Mouse (Mus musculus) spleen, embryonic (tissue): ENCODE results near the gene Plxnd1.

Experiments used
- CTCF ChIA-PET: fragments of 350-600 bp; sonication (Branson Sonifier 250); formaldehyde crosslinking; loops from one replicate; lab custom pipeline; 2022; lab: Charles Lee

The Plxnd1 gene

DNA sequence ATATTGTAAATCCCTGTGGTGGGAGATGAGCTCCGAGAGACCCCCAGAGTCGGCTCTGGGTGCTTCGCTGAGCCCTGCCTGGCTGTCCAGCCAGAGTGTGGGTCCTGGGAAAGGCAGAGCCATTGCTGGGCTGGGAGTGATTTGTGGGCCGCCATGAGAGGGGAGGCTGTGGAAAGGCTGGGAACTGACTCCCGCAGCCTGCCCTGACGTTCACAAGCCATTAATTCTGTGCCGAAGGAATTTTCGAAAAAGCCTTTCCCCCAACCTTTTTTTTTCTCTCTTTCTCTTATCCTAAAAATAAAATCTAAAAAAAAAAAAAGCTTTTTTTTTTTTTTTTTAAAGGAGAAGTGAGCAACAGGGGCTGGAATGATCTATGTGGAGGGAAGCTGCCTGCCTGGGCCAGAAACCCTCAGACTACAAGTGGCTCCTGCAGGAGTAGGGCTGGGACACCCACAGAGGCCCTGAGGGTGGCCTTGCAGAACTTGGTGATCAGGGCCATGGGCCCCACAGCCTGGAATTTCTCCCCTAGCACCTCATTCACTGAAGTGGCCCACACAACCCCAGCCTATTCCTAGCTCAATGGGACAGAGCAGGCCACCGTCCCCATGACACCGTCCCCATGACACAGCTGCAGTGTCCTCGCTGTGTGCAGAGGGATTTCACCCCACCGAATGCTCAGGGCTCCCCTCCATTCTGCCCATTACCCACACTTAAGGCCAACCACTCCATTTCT lies 11.3 kb downstream of the Plxnd1 start:
- CTCF ChIA-PET: interaction anchor here (0.6 kb wide), 2 partner anchors 93 to 208 kb away, joined by 3 to 4 read pairs; no protein-coding TSS in a partner anchor

DNA sequence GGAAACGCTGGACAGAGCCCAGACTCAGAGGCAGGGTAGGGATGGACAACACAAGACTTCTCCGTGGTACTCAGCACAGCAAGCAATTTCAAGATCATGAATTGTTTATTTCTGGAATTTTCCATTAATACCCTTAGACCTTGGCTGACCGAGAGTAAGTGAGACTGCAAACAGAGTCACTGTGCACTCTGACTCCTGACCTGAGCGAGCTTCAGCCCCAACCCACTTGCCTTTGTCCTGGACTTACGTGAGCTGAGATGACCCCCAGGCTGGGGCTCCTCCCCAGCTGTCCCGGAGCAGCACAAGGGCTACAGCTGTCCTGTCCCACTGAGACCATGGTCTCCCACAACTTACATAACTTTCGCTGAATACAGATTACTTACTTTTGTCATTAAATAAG lies 11.9 kb downstream of the Plxnd1 start:
- CTCF ChIA-PET: no interaction called here

DNA sequence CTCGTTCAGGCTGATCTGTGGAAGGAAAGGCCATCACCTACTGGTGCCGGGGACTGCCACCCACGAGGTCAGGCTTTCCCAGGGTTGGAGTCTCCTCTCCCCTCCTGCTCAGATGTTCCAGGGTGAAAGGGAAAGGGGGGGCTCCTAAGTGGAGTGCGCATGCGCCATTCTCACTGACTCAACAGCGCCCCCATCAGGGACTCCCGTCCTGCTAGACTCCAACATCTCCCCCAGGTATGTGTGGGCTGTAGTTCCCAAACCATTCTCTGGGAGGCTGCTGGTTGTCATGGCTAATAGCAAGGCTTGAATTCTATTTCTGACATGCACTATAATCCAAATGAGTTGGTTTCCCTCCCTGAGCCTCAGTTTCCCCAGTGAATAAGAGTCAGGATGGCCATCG lies 16.2 kb downstream of the Plxnd1 start:
- CTCF ChIA-PET: no interaction called here

DNA sequence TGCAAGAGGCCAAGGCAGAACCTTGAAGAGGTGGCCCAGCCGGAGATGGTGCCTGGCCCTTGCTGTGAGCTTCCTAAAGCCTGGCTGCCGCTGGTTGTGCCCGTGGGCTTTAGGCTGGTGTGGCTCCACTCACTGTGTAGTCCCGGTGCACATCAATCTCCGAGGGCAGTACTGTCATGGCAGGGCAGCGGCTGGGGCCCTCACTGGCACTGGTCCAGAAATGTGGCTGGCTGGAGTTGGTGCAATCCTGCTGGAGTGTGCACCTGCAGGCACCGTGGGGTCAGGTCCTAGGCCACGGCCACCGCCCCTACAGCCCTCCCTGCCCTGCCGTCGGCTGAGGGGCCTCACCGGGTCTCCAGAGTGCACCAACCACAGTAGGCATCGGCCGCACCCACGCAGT lies 17.0 kb downstream of the Plxnd1 start:
- CTCF ChIA-PET: interaction anchor here (0.6 kb wide), 1 partner anchor 139 kb away, joined by 4 read pairs; no protein-coding TSS in a partner anchor

DNA sequence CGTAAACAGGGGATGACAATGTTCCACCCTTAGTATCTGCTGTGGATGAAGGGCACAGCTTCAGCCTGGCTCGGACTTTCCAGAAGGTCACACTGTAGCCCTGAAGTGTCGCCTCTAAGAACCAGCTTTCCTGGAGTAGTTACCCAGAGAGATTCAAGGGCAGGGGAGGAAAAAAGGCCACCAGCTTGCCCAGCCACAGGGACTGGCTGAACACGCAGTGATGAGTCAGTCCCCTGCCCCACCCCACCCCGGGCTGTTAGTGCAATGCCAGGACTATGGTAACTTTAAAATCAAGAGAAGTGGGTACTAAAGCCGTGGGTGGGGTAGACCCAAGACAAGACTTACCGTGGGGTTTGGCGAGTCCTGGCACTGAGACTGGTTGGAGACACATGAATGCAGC lies 19.2 kb downstream of the Plxnd1 start:
- CTCF ChIA-PET: no interaction called here

DNA sequence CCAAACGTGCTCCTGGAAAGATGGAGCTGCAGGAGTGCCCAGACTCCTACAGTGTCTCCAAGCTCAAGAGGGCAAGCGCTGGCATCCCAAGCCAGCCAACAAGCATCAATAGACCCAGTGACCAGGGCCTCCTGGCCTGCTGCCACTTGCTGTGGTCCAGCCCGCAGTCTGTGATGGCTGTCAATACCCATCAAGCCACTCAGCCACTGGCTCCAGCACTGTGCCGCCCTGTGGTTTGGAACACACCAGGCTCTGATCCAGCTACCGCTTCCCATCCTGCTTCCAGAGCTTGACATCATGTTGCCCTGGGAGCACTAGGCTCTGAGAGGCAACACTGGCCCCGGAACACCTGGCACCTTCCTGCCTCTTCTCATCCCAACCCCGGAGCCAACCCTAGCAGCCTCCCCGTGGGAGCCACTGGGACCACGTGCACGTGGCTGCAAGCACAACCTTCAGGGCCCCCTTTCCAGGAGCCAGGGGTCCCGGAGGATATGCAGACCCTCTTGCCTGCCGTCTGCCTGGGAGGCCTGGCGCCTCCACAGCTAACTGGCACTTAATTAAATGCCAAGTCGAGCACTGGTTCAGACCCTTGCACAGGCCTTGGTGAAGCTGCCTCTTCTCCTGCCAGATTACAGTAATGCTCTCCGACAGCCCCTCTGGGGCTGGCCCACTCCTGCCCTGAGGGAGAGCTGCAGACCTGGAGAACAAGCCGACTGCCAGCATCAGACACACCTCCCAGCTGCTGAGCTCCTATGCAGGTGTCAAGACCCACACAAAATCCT lies 20.7 kb downstream of the Plxnd1 start:
- CTCF ChIA-PET: interaction anchor here (1.2 kb wide), 1 partner anchor 13 kb away, joined by 4 read pairs; no protein-coding TSS in a partner anchor

DNA sequence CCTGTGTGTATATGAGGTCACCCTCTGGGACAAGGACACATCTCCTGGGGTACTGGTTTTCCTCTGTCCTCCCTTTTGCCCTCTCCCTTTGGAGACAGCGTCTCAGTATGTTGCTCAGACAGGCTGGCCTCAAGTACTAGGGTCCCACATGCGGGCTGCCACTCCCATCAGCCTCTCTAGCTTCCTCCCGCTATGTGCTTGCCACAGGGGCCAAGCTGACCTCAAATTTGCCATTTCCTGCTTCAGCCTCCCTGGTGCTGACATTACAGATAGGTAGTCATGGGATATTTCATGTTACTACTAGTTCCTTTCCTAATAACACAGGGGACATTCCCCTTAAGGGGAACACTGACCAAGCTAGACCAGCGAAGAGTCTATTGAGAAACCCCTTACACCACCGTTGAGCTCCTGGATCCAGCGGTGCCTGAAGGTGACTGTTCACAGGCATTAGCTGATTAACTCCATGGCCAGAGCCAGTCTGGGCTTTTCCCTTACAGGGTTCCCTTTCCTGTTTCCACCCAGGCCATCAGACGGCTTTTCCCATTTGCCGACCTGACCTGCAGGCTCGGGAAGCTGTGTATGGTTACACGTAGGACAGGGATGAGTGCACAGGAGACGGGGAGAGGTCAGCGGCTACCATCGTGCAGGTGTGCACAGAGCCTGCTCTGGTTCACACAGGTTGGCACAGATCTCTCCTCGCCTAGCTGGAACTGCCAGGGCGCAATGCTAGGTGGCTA lies 21.5 kb downstream of the Plxnd1 start:
- CTCF ChIA-PET: interaction anchor here (1.2 kb wide), 1 partner anchor 14 kb away, joined by 4 read pairs; no protein-coding TSS in a partner anchor

DNA sequence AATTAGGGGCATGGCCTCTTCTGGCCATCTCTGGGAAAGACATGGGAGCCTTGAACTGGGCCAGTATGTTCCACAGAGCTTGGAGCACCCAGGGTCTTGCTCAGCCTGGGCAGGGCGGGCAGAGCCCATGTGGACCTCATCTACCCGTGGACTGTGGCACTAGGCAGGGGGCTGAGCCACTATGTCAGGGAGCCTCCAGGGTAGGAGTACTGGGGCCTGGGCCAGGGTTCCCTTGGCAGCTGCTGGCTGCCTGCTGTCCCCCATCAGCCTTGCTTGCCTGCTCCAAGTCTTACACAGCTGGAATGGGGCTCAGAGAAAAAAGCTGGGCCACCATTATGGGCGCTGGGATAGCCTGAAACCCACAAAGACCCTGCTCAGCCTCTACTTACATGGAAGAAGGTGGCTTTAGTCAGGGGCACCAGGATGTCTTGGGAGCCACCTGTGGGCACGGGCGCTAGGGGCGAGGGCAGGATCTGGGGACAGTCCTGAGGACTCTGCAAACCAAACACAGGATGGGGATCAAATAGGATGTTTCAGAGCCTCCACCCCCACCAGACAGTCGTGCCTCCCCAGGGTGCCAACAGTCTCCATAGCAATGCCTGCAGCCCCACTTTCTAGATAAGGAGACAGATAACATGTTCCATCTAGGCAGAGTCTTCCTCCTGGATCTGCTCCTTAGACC lies 22.6 kb downstream of the Plxnd1 start:
- CTCF ChIA-PET: no interaction called here

DNA sequence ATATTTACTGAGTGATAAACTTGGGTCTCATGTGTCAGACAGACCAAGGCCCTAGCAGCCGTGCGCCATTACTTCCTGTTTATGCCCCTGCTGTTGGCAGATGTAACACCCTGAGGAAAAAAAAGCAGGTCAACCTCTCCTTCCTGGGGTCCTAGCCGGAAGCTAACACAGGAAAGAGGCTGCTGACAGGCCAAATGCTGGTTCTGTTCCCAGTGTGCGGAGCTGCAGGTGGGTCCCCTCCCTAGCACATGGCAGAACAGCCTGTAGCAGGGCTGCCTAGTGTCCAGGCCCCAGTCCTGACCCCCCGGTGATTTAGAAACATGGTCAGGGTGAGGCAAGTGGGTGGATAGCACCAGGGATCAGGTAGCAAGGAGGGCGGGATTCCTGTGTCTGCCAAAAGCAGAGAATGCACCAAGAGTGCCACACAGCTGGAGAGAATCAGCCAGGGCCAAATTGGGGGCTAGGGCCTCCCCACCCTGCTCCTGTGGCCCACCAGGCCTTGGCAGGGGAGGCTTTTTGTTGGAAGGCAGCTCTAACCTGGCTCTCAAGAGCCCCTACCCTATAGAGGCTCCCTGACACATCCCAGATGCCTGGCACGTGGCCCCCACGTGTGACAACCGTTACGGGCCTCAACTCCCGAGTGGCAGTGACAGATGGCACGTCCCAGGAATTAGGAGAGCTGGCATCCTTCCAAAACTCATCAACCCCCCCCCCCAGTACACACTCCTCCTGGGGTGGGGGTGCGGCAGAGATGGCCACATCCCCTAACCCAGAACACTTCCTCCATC lies 23.3 kb downstream of the Plxnd1 start:
- CTCF ChIA-PET: no interaction called here

DNA sequence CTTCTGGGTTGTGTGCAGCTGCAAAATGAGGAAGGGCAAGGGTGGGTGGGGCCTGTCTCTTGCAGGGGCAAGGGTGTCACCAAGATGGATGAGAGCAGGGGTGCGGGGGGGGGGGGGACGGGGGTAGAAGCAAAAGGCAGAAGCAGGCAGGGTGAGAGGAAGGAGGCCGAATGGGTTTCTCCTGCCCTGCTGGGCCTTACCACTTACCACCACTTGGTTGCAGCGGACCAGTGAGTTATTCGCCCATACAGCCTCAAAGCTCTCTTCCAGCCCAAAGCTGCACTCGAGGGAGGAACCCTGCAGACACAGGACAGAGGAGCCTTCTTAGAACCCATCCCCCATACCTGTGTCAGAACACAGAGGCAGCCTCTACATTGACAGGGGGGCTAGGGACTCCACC lies 24.9 kb downstream of the Plxnd1 start:
- CTCF ChIA-PET: no interaction called here

DNA sequence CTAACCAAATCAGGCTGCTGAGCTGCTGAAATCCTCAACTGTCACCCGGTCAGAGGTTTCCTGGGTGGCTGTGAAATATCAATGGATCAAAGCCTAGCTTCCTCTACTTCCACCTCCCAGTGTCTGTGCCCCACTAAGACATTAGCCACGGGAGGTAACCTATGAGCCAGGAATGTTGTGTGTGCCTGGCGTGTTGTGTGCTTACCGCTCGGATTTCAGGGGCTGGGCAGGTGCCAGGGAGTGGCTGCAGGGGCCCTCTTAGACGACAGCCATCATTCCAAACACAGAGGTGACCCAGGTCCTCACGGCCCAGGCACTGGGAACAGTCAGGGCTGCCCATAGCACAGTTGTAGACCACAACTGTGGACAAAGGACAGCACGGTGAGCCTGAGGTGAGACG lies 25.7 kb downstream of the Plxnd1 start:
- CTCF ChIA-PET: no interaction called here

DNA sequence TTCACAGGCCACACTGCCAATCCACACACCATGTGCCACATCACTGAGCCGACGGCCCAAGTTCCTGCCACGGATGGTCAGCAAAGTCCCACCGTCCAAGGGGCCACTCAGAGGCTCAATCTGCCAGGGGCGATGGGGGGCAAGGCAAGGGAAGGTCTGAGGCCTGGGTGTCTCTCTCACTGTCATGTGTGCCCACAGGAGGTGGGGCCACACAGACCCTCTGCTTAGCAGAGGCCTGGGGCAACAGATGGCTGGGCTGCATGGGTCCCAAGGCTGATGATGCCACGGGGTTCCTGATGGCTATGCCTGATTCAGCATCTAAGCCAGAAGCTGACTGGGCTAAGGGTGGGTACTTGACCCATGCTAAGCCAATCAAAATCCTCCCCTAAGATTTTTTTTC lies 26.1 kb downstream of the Plxnd1 start:
- CTCF ChIA-PET: no interaction called here

DNA sequence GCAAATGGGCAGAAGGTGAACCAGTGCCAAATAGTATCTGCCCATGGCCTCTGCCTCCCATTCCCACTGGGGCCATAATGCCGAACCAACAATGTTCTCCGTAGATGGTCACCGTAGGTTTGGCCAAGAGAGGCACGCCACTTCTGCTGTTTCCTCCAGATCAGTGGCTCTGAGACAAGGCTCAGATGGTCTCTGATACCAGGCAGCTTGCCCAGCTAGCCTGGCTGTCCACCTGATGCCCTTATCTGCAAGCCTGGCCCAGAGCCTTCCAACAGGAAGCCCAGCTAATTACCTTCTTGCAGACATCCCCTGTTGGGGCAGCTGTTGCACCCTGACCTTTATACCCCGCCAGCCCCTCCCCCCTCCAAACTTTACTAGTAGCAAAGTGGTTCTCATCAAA lies 26.7 kb downstream of the Plxnd1 start:
- CTCF ChIA-PET: no interaction called here

DNA sequence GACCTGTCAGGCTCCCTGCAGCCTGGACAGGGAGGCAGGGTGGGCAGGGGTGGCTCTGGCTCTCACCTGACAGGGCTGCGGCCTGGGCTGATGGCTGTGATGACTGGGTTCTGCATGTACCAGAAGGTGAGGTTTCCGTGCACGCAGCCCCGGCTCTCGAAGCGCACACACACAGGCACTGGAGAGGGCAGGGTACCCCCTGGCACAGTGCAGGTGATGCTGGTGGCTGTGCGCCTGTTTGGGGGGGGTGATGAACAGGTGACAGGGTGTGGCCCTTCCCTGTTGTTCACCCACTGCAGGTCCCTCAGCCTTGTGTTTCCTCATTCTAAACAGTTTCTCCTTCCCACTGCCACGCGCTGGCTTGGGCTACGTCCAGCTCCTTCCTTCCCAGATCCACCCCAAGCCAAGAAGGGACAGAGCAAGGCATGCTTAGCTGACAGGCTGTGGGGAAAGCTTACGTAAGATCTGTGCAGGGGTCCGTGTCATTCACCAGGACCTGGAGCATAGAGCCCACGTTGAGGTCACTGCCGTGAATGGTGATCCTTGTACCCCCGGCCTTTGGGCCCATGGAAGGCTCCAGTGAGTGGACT lies 27.4 kb downstream of the Plxnd1 start:
- CTCF ChIA-PET: no interaction called here

DNA sequence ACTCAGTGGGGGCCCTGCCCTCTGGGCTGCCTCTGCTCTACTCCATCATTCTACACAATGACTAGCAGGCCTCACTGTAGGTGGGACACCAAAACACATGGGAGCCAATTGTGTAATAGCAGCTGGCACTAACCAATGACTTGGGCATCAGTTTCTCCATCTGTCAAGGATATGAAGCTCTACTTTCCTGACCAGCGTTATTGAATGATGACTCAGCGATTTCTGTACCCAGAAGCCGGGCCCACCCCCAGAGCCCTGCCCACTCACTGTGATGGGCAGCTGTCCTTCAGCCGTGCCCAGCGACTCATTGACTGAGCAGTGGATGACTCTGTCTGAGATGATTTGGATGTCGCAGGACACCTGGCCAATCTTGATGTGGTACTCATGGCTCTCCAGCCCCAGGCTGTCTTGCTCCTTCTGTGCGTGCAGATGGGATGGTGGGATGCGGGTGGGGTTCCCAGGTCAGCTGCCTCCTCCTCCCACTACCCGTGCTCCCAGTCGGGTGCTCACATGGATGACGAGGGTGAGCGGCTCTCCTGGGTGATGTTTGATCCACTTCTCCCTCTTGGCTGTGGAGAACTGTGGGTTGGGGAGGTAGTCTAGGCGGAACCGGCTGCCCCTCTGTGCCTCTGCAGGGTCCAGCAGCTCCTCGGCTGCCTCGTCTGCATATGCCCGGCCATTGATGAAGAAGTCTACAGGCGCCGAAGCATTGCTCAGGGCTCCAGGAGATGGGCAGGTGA lies 28.4 kb downstream of the Plxnd1 start:
- CTCF ChIA-PET: no interaction called here

DNA sequence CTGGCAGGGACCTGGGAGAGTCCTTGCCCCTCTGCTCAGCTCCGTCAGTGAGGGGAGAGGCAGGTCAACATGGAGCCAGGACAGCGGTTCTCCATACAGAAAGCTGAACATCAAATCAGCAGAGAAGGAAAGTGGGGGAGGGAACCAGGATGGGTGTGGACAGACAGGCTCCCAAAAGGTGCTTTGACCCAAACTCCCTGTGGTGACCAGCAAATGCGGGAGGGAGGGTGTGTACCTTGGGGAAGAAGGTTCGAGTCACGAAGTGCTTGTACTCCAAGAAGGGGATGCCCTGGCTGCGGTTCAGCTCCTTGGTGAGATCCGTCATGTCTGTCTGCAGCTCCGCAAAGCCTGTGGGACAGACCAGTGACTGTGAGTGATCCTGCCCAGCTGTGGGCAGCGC lies 31.1 kb downstream of the Plxnd1 start:
- CTCF ChIA-PET: no interaction called here

DNA sequence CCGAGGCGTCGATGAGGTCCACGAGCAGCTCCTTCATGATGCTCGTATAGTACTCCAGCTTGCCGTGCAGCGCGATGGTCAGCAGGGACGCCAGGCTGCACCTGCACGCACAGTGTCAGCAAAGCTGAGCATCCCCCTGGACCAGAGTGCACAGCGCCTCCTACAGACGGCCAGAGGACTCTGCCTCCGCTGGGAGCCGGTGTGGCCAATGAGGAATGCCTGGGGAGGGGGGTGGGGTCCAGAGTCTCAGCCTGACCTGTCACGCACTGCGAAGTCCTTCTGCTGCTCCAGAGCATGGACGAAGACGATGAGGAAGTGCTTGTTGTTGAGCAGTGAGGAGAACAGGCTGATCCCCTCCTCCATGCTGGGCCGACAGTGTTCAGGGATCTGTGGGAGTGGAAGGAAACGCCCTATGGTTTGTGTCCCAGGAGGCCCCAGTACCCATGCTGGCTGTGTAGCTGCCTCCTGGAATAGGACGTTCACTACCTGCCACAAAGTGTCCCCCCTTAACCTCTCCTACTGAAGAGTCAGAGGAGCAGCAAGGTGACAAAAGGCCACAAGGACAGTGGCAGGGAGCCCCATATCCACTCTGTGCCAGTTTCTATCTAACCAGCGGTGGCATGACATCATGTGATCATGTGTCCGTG lies 32.2 kb downstream of the Plxnd1 start:
- CTCF ChIA-PET: no interaction called here

DNA sequence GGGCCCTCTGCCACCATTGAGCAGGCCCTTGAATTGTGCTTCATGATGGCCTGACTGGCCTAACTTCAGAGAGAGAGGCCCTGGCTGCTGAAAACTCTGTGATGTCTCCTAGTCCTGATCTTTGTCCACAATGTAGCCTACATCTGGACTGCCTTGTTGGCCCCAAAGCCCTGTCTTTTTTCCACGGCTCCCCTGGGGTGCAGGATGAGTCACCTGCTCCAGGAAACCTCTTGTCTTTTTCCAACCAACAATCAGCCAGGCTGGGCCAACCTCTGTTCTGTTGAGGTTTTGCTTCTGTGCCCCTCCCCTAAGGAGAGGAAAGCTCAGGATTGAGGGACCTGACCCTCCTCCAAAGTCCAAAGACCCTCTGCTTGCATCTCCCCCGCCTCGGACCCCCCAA lies 33.1 kb downstream of the Plxnd1 start:
- CTCF ChIA-PET: interaction anchor here (0.6 kb wide), 2 partner anchors 9 to 33 kb away, joined by 5 to 6 read pairs; no protein-coding TSS in a partner anchor

DNA sequence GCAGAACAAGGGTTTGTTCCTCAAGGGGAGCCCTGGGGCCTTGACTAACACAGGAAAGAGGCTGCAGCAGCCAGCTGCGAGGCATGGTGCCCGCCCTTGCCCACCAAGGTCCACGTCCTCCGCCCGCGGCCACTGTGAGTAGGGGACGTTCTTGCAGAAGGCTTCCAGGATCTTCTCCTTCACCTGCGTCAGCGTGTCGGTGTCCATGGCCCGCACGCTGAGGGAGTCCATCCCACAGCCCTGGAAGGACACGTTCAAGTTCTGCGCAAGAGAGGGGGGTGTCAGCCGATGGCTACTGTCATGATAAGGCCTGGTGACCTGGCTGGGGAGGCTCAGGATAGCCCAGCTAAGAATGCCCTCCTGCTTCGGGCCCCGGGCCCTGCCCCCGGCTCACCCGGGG lies 34.5 kb downstream of the Plxnd1 start:
- CTCF ChIA-PET: no interaction called here
